Mouse (Mus musculus) forebrain, embryonic 13.5 days (tissue): Measurements from ENCODE around the gene Nxt2. TPM values are rescaled to one million over a fixed set of nuclear protein-coding genes. Genes with fewer than 3 reads are reported as not detected.
A peak's percentile ranks its signal among the peaks of the same experiment; 100 is the strongest.

ENCODE experiments used
- ATAC-seq: fragments of 200-750 bp; cut with Nextera tagmentation; 2 replicates; pipeline ENCODE4 v1.8.0; 2017
- H3K27ac ChIP-seq: fragments of 300-500 bp; sonication (generic); 2 replicates; pipeline ENCODE4 v1.5.1; 2015; ENCODE audit warnings: inconsistent platforms, mild to moderate bottlenecking, moderate library complexity
- H3K27me3 ChIP-seq: fragments of 300-500 bp; sonication (generic); 2 replicates; pipeline ENCODE4 v1.6.1; 2015; ENCODE audit warnings: mild to moderate bottlenecking, inconsistent platforms
- H3K36me3 ChIP-seq: fragments of 300-500 bp; sonication (generic); 2 replicates; pipeline ENCODE4 v1.6.1; 2015; ENCODE audit warnings: mild to moderate bottlenecking, inconsistent platforms; ENCODE audit not compliant: poor library complexity, severe bottlenecking
- H3K4me1 ChIP-seq: fragments of 300-500 bp; sonication (generic); 2 replicates; pipeline ENCODE4 v1.6.1; 2015; ENCODE audit warnings: inconsistent platforms
- H3K4me2 ChIP-seq: fragments of 300-500 bp; sonication (generic); 2 replicates; pipeline ENCODE4 v1.6.1; 2015; ENCODE audit warnings: inconsistent platforms, mild to moderate bottlenecking, moderate library complexity
- H3K4me3 ChIP-seq: fragments of 300-500 bp; sonication (generic); 2 replicates; pipeline ENCODE4 v1.5.1; 2015; ENCODE audit warnings: mild to moderate bottlenecking, inconsistent platforms
- H3K9ac ChIP-seq: fragments of 300-500 bp; sonication (generic); 2 replicates; pipeline ENCODE4 v1.6.1; 2015; ENCODE audit warnings: mild to moderate bottlenecking, inconsistent platforms
- H3K9me3 ChIP-seq: fragments of 300-500 bp; sonication (generic); replicated peaks from 2 replicates; pipeline ENCODE4 v1.6.1; 2016; ENCODE audit warnings: inconsistent platforms
- WGBS: fragments of 180-500 bp; shearing (Covaris S2); methylation state at CpG from one replicate; pipeline ENCODE4 v1.1.7; 2015; 5-methylcytosine and 5-hydroxymethylcytosine counted together
- polyA plus RNA-seq: library from polyadenylated mRNA; unstranded; fragments of >200 nt; fragmentation: Nextera tagmentation; extraction: Ambion mirVana; gene quantifications from 2 replicates; pipeline ENCODE4 v1.2.1, GENCODE M21; 2015

Gene Nxt2
- polyA plus RNA-seq = 19.3 and 19.4 TPM in 2 replicates

DNA sequence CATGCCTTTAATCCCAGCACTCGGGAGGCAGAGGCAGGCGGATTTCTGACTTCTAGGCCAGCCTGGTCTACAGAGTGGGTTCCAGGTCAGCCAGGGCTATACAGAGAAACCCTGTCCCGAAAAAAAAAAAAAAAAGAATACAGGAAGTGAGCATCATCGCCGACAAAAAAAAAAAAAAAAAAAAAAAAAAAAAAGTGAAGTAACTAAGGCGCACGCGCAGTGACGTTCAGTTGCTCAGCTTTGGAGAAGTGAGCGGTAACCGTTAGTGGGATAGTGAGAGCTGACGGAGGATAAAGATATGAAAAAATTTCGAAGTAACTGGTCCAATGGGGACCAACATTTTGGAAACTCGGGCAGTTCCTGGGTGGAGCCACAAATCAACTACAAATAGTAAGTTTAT, at the start of gene Nxt2:
TSS of gene Nxt2 (plus strand) at position 229 of the 400 bp plus-strand sequence.
- H3K4me1 ChIP-seq = no peaks in the 10 kb centered on the region
- no peak within 1 kb of the TSS for H3K9ac ChIP-seq
- no peaks in the 10 kb centered on the region for H3K27me3 ChIP-seq
- ATAC-seq = no peak
- 91% methylated on average over 14 of the region's 14 CpGs for WGBS
- peak within 1 kb of the TSS; percentile 49 for H3K4me3 ChIP-seq
- no peaks in the 10 kb centered on the region for H3K9me3 ChIP-seq
- no peaks in the 10 kb centered on the region for H3K36me3 ChIP-seq
- no peak within 1 kb of the TSS for H3K27ac ChIP-seq
- peak within 1 kb of the TSS; percentile 52 for H3K4me2 ChIP-seq

- H3K27ac ChIP-seq = no peak overlapping the region
- H3K9ac ChIP-seq = no peak overlapping the region
- H3K9me3 ChIP-seq = no peaks in the 10 kb centered on the region
- H3K4me3 ChIP-seq = no peak overlapping the region
- no peak for ATAC-seq
- H3K4me1 ChIP-seq = no peaks in the 10 kb centered on the region
- no peaks in the 10 kb centered on the region for H3K36me3 ChIP-seq
- peaks cover 4% of the 10 kb centered on the region; the same call in 1 of the 2 replicates for H3K27me3 ChIP-seq
- no peak overlapping the region for H3K4me2 ChIP-seq
Measured at GRCm38 (mm10) chrX:142176981-142177380, 49.6 kb upstream of the Nxt2 start.

DNA sequence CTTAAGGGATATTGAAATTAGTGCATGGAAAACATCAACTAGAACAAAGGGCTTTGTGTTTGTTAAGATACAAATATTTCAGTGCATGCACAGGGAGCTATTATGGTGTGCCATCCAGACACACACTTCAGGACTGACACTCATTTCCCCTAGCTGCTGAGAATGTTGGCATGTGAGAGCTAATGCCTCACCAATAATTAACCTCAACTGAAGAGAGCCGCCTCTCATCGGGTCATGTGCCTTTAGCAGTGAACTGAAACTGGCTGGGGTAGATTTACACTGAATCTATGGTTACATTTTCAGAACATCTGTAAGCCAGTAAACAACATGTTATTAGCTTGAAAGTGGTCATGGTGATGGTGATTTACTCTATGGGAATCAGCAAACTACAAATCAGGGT, 44.5 kb upstream of the Nxt2 start:
- Histone ChIP-seq H3K4me3 (no peak overlapping the region), H3K9me3 (no peaks in the 10 kb centered on the region), H3K4me1 (no peaks in the 10 kb centered on the region), H3K27ac (no peak overlapping the region), H3K9ac (no peak overlapping the region), H3K36me3 (no peaks in the 10 kb centered on the region), H3K27me3 (0 out of 2 replicates have a peak, but pooled peaks cover 4% of the 10 kb centered on the region), H3K4me2 (no peak overlapping the region)
- 84% methylated on average over 2 of the region's 2 CpGs for WGBS
- no peak for ATAC-seq

DNA sequence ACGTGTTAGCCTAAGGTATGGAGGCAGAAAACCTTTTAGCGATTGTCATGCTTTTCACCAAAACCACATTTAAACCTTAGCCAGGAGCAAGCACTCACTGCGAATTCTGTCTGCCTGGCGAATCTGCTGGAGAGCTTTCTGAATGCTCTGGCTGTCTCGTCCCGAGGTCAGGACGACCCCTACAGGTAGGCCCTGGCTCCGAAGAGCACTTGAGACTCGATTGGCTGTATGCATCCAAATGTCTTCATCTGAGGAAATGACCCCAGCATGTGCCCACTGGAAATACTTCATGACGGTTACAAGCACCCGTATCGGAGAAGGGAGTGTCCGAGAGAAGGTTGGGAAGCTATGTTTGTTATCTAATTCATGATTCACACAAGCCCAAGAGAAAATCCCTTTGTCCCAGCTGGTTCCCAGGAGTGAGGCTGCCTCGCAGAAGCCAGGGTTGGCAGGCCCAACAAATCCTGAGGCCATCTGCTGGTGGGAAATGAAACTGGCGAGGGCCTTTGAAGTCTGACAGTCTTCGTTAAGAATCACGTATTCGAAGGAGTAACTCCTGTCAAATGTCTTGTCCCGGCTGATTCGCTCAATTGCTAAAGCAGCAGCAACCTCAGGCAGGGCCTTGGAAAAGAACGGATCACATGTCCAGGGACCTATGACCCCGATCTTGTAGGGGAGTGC, 37.4 kb upstream of the Nxt2 start:
- 33% methylated on average over 22 of the region's 22 CpGs for WGBS
- no peaks in the 10 kb centered on the region for H3K36me3 ChIP-seq
- no peak overlapping the region for H3K9ac ChIP-seq
- no peaks in the 10 kb centered on the region for H3K4me1 ChIP-seq
- no peaks in the 10 kb centered on the region for H3K9me3 ChIP-seq
- no peak overlapping the region for H3K4me3 ChIP-seq
- ATAC-seq = peak; percentile 92
- peaks cover 3% of the 10 kb centered on the region; the same call in 1 of the 2 replicates for H3K27me3 ChIP-seq
- H3K27ac ChIP-seq = no peak overlapping the region
- peak overlapping the region; percentile 27; the same call in 1 of the 2 replicates for H3K4me2 ChIP-seq

DNA sequence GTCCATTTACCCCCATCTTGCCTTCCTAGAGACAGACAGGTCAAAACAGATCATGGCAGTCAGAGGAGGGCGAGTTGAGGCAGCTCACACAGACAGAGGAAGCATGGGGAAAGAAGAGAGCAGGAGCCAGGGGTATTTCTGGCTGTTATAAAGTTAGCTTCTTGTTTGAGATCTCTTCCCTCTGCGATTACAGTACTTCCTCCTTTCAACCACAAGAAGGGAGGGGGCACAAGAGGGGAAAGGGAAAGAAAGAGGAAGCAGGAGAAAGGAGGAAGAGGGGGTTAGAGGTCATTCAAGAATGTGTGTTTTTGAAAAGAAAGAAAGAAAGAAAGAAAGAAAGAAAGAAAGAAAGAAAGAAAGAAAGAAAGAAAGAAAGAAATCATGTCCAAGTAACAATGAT, 36.2 kb upstream of the Nxt2 start:
- Histone ChIP-seq H3K36me3 (no peaks in the 10 kb centered on the region), H3K27ac (no peak overlapping the region), H3K9ac (no peak overlapping the region), H3K4me2 (no peak overlapping the region), H3K4me1 (no peaks in the 10 kb centered on the region), H3K27me3 (peaks cover 3% of the 10 kb centered on the region; the same call in 1 of the 2 replicates), H3K9me3 (no peaks in the 10 kb centered on the region), H3K4me3 (no peak overlapping the region)
- WGBS = 65% methylated on average over 2 of the region's 2 CpGs
- no peak for ATAC-seq

GRCm38 (mm10) chrX:142194420-142194819, 32.1 kb upstream of the Nxt2 start:
- no peak overlapping the region for H3K27ac ChIP-seq
- no peaks in the 10 kb centered on the region for H3K9me3 ChIP-seq
- H3K4me1 ChIP-seq = no peaks in the 10 kb centered on the region
- no peak for ATAC-seq
- peaks cover 3% of the 10 kb centered on the region; the same call in 1 of the 2 replicates for H3K27me3 ChIP-seq
- no peak overlapping the region for H3K4me3 ChIP-seq
- WGBS = 49% methylated on average over 6 of the region's 6 CpGs
- H3K36me3 ChIP-seq = no peaks in the 10 kb centered on the region
- H3K4me2 ChIP-seq = no peak overlapping the region
- no peak overlapping the region for H3K9ac ChIP-seq

DNA sequence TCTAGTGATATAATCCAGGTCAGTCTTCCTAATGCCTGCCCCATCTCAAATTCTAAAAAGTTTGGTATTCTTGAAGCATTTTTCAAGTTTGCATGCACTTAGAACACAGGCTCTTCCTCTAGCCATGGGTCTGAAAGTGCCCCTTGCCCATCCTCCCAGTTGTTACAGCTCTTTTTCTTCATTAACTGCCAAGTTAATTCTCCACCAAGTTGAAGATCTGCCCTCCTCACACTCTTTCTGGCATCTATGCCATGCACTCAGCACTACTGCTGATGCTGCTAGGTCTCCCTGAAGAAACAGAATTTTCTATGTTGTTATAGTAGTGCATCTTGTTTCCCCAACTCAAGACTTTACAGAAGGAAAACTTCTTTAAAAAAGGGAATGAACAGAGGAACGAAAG, 31.0 kb upstream of the Nxt2 start:
- Histone ChIP-seq H3K4me1 (no peaks in the 10 kb centered on the region), H3K27me3 (peaks cover 3% of the 10 kb centered on the region; the same call in 1 of the 2 replicates), H3K27ac (no peak overlapping the region), H3K9me3 (no peaks in the 10 kb centered on the region), H3K4me3 (no peak overlapping the region), H3K4me2 (no peak overlapping the region), H3K36me3 (no peaks in the 10 kb centered on the region), H3K9ac (no peak overlapping the region)
- no peak for ATAC-seq
- 80% methylated on average over 1 of the region's 1 CpGs for WGBS

GRCm38 (mm10) chrX:142196831-142197230, 29.7 kb upstream of the Nxt2 start, which contains the start of gene Gucy2f:
Gene Gucy2f, minus strand, starts transcription at chrX:142196931.
- Histone ChIP-seq H3K27ac (no peak within 1 kb of the TSS), H3K4me3 (no peak within 1 kb of the TSS), H3K4me2 (no peak within 1 kb of the TSS), H3K9ac (no peak within 1 kb of the TSS), H3K36me3 (no peaks in the 10 kb centered on the region), H3K4me1 (no peaks in the 10 kb centered on the region), H3K9me3 (no peaks in the 10 kb centered on the region), H3K27me3 (peaks cover 3% of the 10 kb centered on the region; the same call in 1 of the 2 replicates)
- no peak for ATAC-seq
- WGBS = 50% methylated on average over 5 of the region's 5 CpGs

GRCm38 (mm10) chrX:142200295-142200694, 26.3 kb upstream of the Nxt2 start:
- no peak overlapping the region for H3K9ac ChIP-seq
- WGBS = 14% methylated on average over 3 of the region's 3 CpGs
- H3K9me3 ChIP-seq = no peaks in the 10 kb centered on the region
- no peaks in the 10 kb centered on the region for H3K4me1 ChIP-seq
- H3K27ac ChIP-seq = no peak overlapping the region
- H3K27me3 ChIP-seq = no peaks in the 10 kb centered on the region
- no peak overlapping the region for H3K4me3 ChIP-seq
- no peaks in the 10 kb centered on the region for H3K36me3 ChIP-seq
- H3K4me2 ChIP-seq = no peak overlapping the region
- peak; percentile 61 for ATAC-seq

DNA sequence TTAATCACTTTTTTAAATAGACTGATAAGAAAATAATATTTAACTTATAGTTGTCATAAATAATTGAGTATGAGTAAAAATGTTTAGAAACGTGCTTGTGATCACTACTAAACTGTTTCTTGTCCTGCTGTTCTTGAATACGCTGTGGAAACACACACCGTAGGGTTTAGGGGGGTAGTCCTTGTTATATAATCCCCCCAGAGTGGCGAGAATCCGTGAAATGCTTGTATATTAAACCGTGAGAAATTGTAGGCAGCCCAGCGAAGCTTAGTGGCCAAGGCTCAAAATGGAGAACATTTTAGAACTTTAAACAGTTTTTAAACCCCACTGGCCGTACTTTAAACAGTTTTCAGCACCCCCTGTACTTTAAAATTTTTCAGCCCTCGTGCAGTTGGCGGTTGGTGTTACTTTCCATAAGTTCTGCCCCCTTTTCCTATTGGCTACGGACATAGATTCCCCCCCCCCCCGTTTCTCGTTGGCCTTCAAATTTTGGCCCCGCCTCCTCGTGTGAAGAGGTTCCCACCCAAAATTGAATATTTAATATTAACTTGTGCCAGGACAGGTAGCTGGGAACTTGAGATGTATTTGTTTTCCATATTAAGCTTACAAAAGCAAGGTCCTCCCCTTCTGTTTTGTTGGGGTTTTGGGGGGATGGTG, 956 bp downstream of the Nxt2 start:
- no peaks in the 10 kb centered on the region for H3K9me3 ChIP-seq
- 20% methylated on average over 15 of the region's 15 CpGs for WGBS
- ATAC-seq = peak; percentile 53; the same call in 1 of the 2 replicates
- H3K4me2 ChIP-seq = peak overlapping the region; percentile 52
- H3K36me3 ChIP-seq = no peaks in the 10 kb centered on the region
- peak overlapping the region; percentile 49 for H3K4me3 ChIP-seq
- no peaks in the 10 kb centered on the region for H3K27me3 ChIP-seq
- H3K27ac ChIP-seq = no peak overlapping the region
- H3K9ac ChIP-seq = no peak overlapping the region
- no peaks in the 10 kb centered on the region for H3K4me1 ChIP-seq

GRCm38 (mm10) chrX:142228055-142228768, 1.6 kb downstream of the Nxt2 start:
- Histone ChIP-seq H3K4me2 (peak overlapping the region; percentile 52), H3K4me3 (peak overlapping the region; percentile 49), H3K4me1 (no peaks in the 10 kb centered on the region), H3K36me3 (no peaks in the 10 kb centered on the region), H3K9ac (peak overlapping the region; percentile 61), H3K27ac (peak overlapping the region; percentile 90), H3K27me3 (no peaks in the 10 kb centered on the region), H3K9me3 (no peaks in the 10 kb centered on the region)
- 10% methylated on average over 28 of the region's 42 CpGs for WGBS
- peak; percentile 98 for ATAC-seq

DNA sequence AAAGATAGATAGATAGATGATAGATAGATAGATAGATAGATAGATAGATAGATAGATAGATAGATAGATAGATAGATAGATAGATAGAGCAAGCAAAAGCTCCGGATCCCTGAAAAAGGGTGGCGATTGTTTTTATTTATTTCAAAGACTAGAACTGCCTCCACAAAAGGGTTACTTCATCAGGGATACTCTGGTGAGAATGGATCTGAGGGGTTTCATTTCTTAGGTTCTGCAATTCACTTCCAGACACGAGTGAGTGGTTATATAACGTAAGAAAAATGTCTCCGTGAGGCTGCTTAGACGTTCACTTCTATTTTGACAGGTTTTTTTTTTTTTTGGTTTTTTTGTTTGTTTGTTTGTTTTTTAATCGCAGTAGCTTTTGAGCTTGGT, 2.2 kb downstream of the Nxt2 start:
- Histone ChIP-seq H3K36me3 (no peaks in the 10 kb centered on the region), H3K4me3 (peak overlapping the region; percentile 49), H3K4me1 (no peaks in the 10 kb centered on the region), H3K27me3 (no peaks in the 10 kb centered on the region), H3K9me3 (no peaks in the 10 kb centered on the region), H3K27ac (no peak overlapping the region), H3K4me2 (peak overlapping the region; percentile 45), H3K9ac (peak overlapping the region; percentile 52; the same call in 1 of the 2 replicates)
- peak; percentile 40; the same call in 1 of the 2 replicates for ATAC-seq
- WGBS = 45% methylated on average over 7 of the region's 7 CpGs
